Comparison of ENCODE assay signal across 8 mouse cellular contexts in genomic region chr8:35985152-35985689, GRCm38 (mm10).
DNase-seq lines count a peak whose midpoint lies in the region; ATAC-seq lines count a peak whose summit lies in the region.

No protein-coding gene starts in this region.

- peaks cover 16% of the 10 kb centered on the region for H3K4me1 ChIP-seq in embryonic facial prominence, embryonic 14.5 days (ENCODE audit: control insufficient read depth, insufficient read depth, low read length)

- 22% methylated on average over 5 of the region's 5 CpGs for WGBS in embryonic facial prominence, embryonic 14.5 days

- no peak overlapping the region for H3K4me3 ChIP-seq in embryonic facial prominence, embryonic 14.5 days (ENCODE audit: low read depth, low read length)

- H3K27ac ChIP-seq in embryonic facial prominence, embryonic 14.5 days (replicated peaks; ENCODE audit: low read depth, low read length), result no peak overlapping the region; the same call in 1 of the 2 replicates

- peak overlapping the region; percentile 1; the same call in 1 of the 2 replicates for H3K9ac ChIP-seq in embryonic facial prominence, embryonic 14.5 days (ENCODE audit: low read depth, low read length)

- ATAC-seq in embryonic facial prominence, embryonic 14.5 days (ENCODE audit: low read depth), result peak; percentile 53; the same call in 1 of the 2 replicates

- H3K27me3 ChIP-seq in embryonic facial prominence, embryonic 14.5 days (replicated peaks; ENCODE audit: control insufficient read depth, insufficient read depth, low read length), result no peaks in the 10 kb centered on the region

- intact Hi-C loops in heart, postnatal 14 days (cut with DNase I), result no loop called here
- intact Hi-C loops in gastrocnemius, postnatal 36 days (cut with DNase I), result no loop called here

- peak; percentile 14 for DNase-seq in kidney, adult 18-20 months
- DNase-seq in kidney, adult 11 months, result no peak
- DNase-seq in 3T3-L1 (ENCODE audit: low read depth, low spot score), result peak; percentile 14
- DNase-seq in embryonic facial prominence, embryonic 14.5 days (ENCODE audit: low spot score), result peak; percentile 91
- DNase-seq in heart, postnatal 14 days, result peak; percentile 13 to 27
- DNase-seq in embryo, embryonic 10.5 days (ENCODE audit: low spot score), result no peak
- no peak for DNase-seq in gastrocnemius, postnatal 36 days
- no peak for DNase-seq in spleen, adult 18-20 months

- H3K9me3 ChIP-seq in embryonic facial prominence, embryonic 14.5 days (ENCODE audit: control insufficient read depth, low read length), result no peaks in the 10 kb centered on the region

- H3K4me2 ChIP-seq in embryonic facial prominence, embryonic 14.5 days (ENCODE audit: low read depth, low read length), result 0 out of 2 replicates have a peak overlapping the region, but pooled peaks have one; percentile 4

- no peaks in the 10 kb centered on the region for H3K36me3 ChIP-seq in embryonic facial prominence, embryonic 14.5 days (ENCODE audit: control insufficient read depth, insufficient read depth, low read length)

Comparison
In these comparisons a context has a peak if more than half of its experiments do, and no peak if none do; other contexts are left out.
1. DNase-seq: peak in kidney, adult 18-20 months (single experiment), 3T3-L1 (single experiment), embryonic facial prominence, embryonic 14.5 days (single experiment) and heart, postnatal 14 days (2 of 2); none in kidney, adult 11 months (single experiment), embryo, embryonic 10.5 days (single experiment), gastrocnemius, postnatal 36 days (0 of 2) and spleen, adult 18-20 months (0 of 2).